Mouse (Mus musculus) cortical plate, adult 2 months (tissue): ENCODE measurements at regions not wholly inside any gene's neighbourhood (a gene's known extent, or its start where the extent isn't known, plus 50 kb on each side); places are given as distances from the start of the nearest gene placed in this dataset.

ENCODE experiments used
- CTCF ChIP-seq: fragments of 200-500 bp; IDR thresholded peaks from 2 replicates; pipeline ENCODE4 v1.5.1; 2011; ENCODE audit warnings: mild to moderate bottlenecking, control low read depth, low read length; ENCODE audit not compliant: insufficient read depth; ENCODE audit errors: extremely low read depth
- POLR2A ChIP-seq: fragments of 200-500 bp; IDR thresholded peaks from 2 replicates; pipeline ENCODE4 v1.6.1; 2011; ENCODE audit warnings: mild to moderate bottlenecking, low read length, control low read depth; ENCODE audit not compliant: insufficient read depth; ENCODE audit errors: extremely low read depth

- TF ChIP-seq CTCF (no peak), POLR2A (no peak)
Observed at GRCm38 (mm10) chr15:52922277-52922676, 962.4 kb upstream of the Gm7489 start.
